Mouse (Mus musculus) forebrain, embryonic 13.5 days (tissue): ENCODE measurements around the gene Surf1. TPM values are rescaled to one million over a fixed set of nuclear protein-coding genes. Genes with fewer than 3 reads are reported as not detected.

ENCODE experiments used
- polyA plus RNA-seq: library from polyadenylated mRNA; unstranded; fragments of >200 nt; fragmentation: Nextera tagmentation; extraction: Ambion mirVana; gene quantifications from 2 replicates; pipeline ENCODE4 v1.2.1, GENCODE M21; 2015

The Surf1 gene
- polyA plus RNA-seq, 1 experiment from 2014 or later: 61.0 TPM

Other genes starting within 250 kb of the Surf1 start
- gene Lcn4, start 245.2 kb downstream of the Surf1 start, polyA plus RNA-seq: not detected in 2 replicates
- gene Abo, start 51.6 kb downstream of the Surf1 start, polyA plus RNA-seq: not detected in 2 replicates
- gene Surf6, start 13.7 kb downstream of the Surf1 start, polyA plus RNA-seq: 25.0 and 29.6 TPM in 2 replicates
- 168 and 187 TPM in 2 replicates for gene Med22, start 5.9 kb downstream of the Surf1 start, polyA plus RNA-seq
- gene Rpl7a, start 5.8 kb downstream of the Surf1 start, polyA plus RNA-seq: 620 and 639 TPM in 2 replicates
- 53.5 and 60.7 TPM in 2 replicates for gene Surf2, start 163 bp downstream of the Surf1 start, polyA plus RNA-seq
- gene Surf4, start 17.4 kb upstream of the Surf1 start, polyA plus RNA-seq: 104 and 107 TPM in 2 replicates
- 0.33 TPM in 1 of 2 replicates, not detected in the other for gene Stkld1, start 17.5 kb upstream of the Surf1 start, polyA plus RNA-seq
- gene Rexo4, start 47.9 kb upstream of the Surf1 start, polyA plus RNA-seq: 39.5 and 40.3 TPM in 2 replicates
- gene Adamts13, start 56.9 kb upstream of the Surf1 start, polyA plus RNA-seq: 0.34 TPM in 1 of 2 replicates, not detected in the other
- gene Cacfd1, start 93.4 kb upstream of the Surf1 start, polyA plus RNA-seq: 115 and 125 TPM in 2 replicates
- 2.0 and 2.6 TPM in 2 replicates for gene Slc2a6, start 111.5 kb upstream of the Surf1 start, polyA plus RNA-seq
- gene Mymk, start 155.6 kb upstream of the Surf1 start, polyA plus RNA-seq: not detected in 2 replicates
- gene Adamtsl2, start 162.8 kb upstream of the Surf1 start, polyA plus RNA-seq: 5.7 and 7.6 TPM in 2 replicates
- gene Fam163b, start 226.0 kb upstream of the Surf1 start, polyA plus RNA-seq: 0.76 and 1.7 TPM in 2 replicates
- not detected in 2 replicates for gene Dbh, start 248.7 kb upstream of the Surf1 start, polyA plus RNA-seq